Mouse (Mus musculus) urinary bladder, postnatal 10 days (tissue): ENCODE measurements around the gene Mup22.
"Not testable (repeated sequence)": the region's sequence is repeated elsewhere in the genome, so short reads cannot be mapped to it uniquely, and the experiment has no call there.

Experiments used
- DNase-seq: peaks from one replicate; pipeline ENCODE4 v3.0.0; 2022; ENCODE audit warnings: low spot score

Gene Mup22

GRCm38 (mm10) chr4:60821363-60821762 is at the start of gene Mup22:
TSS of gene Mup22 (minus strand) at chr4:60821463.
- not testable (repeated sequence) for DNase-seq

GRCm38 (mm10) chr4:60840889-60841288 is 19.6 kb upstream of the Mup22 start:
- DNase-seq: not testable (repeated sequence)
